Mouse (Mus musculus): ENCODE results near the gene Ccdc157. TPM values are rescaled to one million over a fixed set of nuclear protein-coding genes. Genes with fewer than 3 reads are reported as not detected.

Gene Ccdc157
- total and polyA plus RNA-seq, 3 experiments: 1.1 to 3.2 (median 1.1) TPM

- TF ChIP-seq GATA1 (IDR thresholded peaks at IDR 0.05; ENCODE audit: borderline replicate concordance, low read length): no peak
- no peak for TF ChIP-seq TAL1 (conservative IDR thresholded peaks at IDR 0.05; ENCODE audit: low read depth, low read length)
- no peak for TF ChIP-seq CTCF (IDR thresholded peaks at IDR 0.05; ENCODE audit: low read depth, low read length)
- no peak for TF ChIP-seq GATA2 (IDR thresholded peaks at IDR 0.05; ENCODE audit: borderline replicate concordance, low read depth, low read length)
- no peak for TF ChIP-seq POLR2AphosphoS5 (IDR thresholded peaks at IDR 0.05; ENCODE audit: insufficient replicate concordance, low read depth, low read length)
- no peak for DNase-seq (ENCODE audit: low spot score)
Measured at GRCm38 (mm10) chr11:4127059-4127458, 33.0 kb downstream of the Ccdc157 start.

GRCm38 (mm10) chr11:4123922-4124321, 36.2 kb downstream of the Ccdc157 start:
- Histone ChIP-seq H3K9me3 (replicated peaks) (no peaks in the 10 kb centered on the region; the same call in 1 of the 2 replicates), H3K27me3 (ENCODE audit: insufficient read depth, low read length) (peaks cover 23% of the 10 kb centered on the region), H3K4me3 (ENCODE audit: low read depth, low read length) (peak overlapping the region; percentile 67; the same call in 1 of the 2 replicates), H3K36me3 (replicated peaks) (peaks cover 6% of the 10 kb centered on the region), H3K4me1 (ENCODE audit: insufficient read depth, low read depth, low read length) (peaks cover 44% of the 10 kb centered on the region)
- ATAC-seq (ENCODE audit: extremely low read depth, insufficient number of reproducible peaks, low FRiP score, poor library complexity, severe bottlenecking) (peak; percentile 41; the same call in 1 of the 2 replicates), DNase-seq (ENCODE audit: low spot score) (peak; percentile 37)
- peak; percentile 85 for TF ChIP-seq CTCF (IDR thresholded peaks at IDR 0.05; ENCODE audit: low read depth, low read length)
- no peak for TF ChIP-seq GATA1 (IDR thresholded peaks at IDR 0.05; ENCODE audit: borderline replicate concordance, low read length)

More at GRCm38 (mm10) chr11:4127059-4127458, 33.0 kb downstream of the Ccdc157 start:
- Histone ChIP-seq H3K4me1 (ENCODE audit: insufficient read depth, low read depth, low read length) (peaks cover 25% of the 10 kb centered on the region), H3K27me3 (ENCODE audit: insufficient read depth, low read length) (peaks cover 18% of the 10 kb centered on the region), H3K36me3 (replicated peaks) (no peaks in the 10 kb centered on the region), H3K4me3 (ENCODE audit: low read depth, low read length) (no peak overlapping the region), H3K9me3 (replicated peaks) (no peaks in the 10 kb centered on the region; the same call in 1 of the 2 replicates)
- no peak for ATAC-seq (ENCODE audit: extremely low read depth, insufficient number of reproducible peaks, low FRiP score, poor library complexity, severe bottlenecking)

DNA sequence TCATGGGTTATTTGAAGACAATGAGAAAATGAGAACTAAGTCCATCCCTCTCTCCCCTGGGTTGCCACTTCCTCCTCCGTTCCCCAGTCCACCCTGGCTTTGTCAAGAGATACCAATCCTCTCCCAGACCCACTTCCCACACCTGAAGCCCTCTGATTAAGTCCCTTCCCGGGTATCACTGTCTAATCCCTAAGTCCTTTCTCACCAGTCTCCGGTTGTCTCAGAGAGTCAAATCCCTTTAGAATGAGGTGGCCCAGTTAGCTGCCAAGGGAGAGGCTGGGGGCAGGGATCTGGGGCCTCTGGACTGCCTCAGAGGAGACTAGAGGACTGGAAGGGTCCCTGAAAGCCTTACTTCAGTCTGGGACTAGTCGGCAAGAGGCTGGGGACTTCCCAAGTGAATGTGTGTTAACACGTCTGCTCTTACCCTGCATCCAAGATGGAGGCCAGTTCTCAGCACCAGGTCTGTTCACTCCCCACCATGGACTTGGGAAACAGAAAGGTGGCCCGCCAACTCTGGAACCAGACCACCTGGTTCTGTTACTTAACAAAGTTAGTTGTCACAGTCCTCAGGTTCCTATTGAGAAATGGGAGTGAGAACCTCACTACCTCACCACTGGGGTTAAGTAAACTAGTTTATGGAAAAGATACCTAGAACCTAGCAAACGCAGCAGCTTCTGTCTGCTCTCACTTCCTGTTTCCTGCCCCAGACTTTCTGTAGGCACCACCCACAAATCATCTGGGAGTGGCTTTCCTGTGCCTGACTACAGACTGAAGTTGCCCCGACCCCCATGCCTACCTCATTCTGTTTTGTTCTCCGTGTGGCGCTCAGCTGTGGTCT, 37.1 kb downstream of the Ccdc157 start, which contains the start of gene Sec14l2:
TSS of gene Sec14l2 (minus strand) at position 674 of the 838 bp plus-strand sequence.
- DNase-seq (ENCODE audit: low spot score) (peak; percentile 72), ATAC-seq (ENCODE audit: extremely low read depth, insufficient number of reproducible peaks, low FRiP score, poor library complexity, severe bottlenecking) (peak; percentile 62)
- no peaks in the 10 kb centered on the region; the same call in 1 of the 2 replicates for H3K9me3 ChIP-seq (replicated peaks)
- H3K4me3 ChIP-seq (ENCODE audit: low read depth, low read length): peak within 1 kb of the TSS; percentile 67
- TF ChIP-seq POLR2AphosphoS5 (IDR thresholded peaks at IDR 0.05; ENCODE audit: insufficient replicate concordance, low read depth, low read length) (no peak), TAL1 (conservative IDR thresholded peaks at IDR 0.05; ENCODE audit: low read depth, low read length) (no peak), GATA1 (IDR thresholded peaks at IDR 0.05; ENCODE audit: borderline replicate concordance, low read length) (no peak), GATA2 (IDR thresholded peaks at IDR 0.05; ENCODE audit: borderline replicate concordance, low read depth, low read length) (no peak)
- H3K36me3 ChIP-seq (replicated peaks): peaks cover 6% of the 10 kb centered on the region
- H3K4me1 ChIP-seq (ENCODE audit: insufficient read depth, low read depth, low read length): peaks cover 53% of the 10 kb centered on the region
- H3K27me3 ChIP-seq (ENCODE audit: insufficient read depth, low read length): peaks cover 33% of the 10 kb centered on the region

- no peak for ATAC-seq (ENCODE audit: extremely low read depth, insufficient number of reproducible peaks, low FRiP score, poor library complexity, severe bottlenecking)
- TF ChIP-seq TAL1 (conservative IDR thresholded peaks at IDR 0.05; ENCODE audit: low read depth, low read length) (no peak), CTCF (IDR thresholded peaks at IDR 0.05; ENCODE audit: low read depth, low read length) (no peak), GATA2 (IDR thresholded peaks at IDR 0.05; ENCODE audit: borderline replicate concordance, low read depth, low read length) (no peak), POLR2AphosphoS5 (IDR thresholded peaks at IDR 0.05; ENCODE audit: insufficient replicate concordance, low read depth, low read length) (no peak), GATA1 (IDR thresholded peaks at IDR 0.05; ENCODE audit: borderline replicate concordance, low read length) (no peak)
- Histone ChIP-seq H3K36me3 (replicated peaks) (peaks cover 6% of the 10 kb centered on the region), H3K4me3 (ENCODE audit: low read depth, low read length) (peak overlapping the region; percentile 67; the same call in 1 of the 2 replicates), H3K27me3 (ENCODE audit: insufficient read depth, low read length) (peaks cover 40% of the 10 kb centered on the region), H3K9me3 (replicated peaks) (no peaks in the 10 kb centered on the region; the same call in 1 of the 2 replicates), H3K4me1 (ENCODE audit: insufficient read depth, low read depth, low read length) (peaks cover 58% of the 10 kb centered on the region)
- no peak for DNase-seq (ENCODE audit: low spot score)
Measured at GRCm38 (mm10) chr11:4122226-4122625, 37.9 kb downstream of the Ccdc157 start.

DNA sequence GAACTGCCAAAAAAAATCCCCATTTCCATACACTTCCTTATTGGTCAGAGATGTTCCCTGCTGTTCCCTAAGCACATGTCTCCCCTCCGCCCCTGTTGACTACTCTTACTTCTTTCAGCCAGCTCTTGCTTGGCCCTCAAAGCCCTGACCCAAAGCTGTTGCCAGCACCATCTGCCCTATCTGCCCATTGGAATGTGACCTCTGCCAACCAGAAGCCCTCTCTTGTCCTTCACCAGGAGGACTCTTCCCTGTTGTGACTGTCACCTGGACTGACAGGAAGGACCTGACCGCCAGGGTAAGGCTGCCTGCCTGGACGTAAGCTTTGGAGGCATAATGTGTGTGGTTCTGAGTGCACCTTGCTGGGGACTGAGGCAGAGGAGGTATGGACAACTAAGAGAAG, 38.4 kb downstream of the Ccdc157 start:
- Histone ChIP-seq H3K36me3 (replicated peaks) (peaks cover 6% of the 10 kb centered on the region), H3K9me3 (replicated peaks) (no peaks in the 10 kb centered on the region; the same call in 1 of the 2 replicates), H3K4me1 (ENCODE audit: insufficient read depth, low read depth, low read length) (peaks cover 64% of the 10 kb centered on the region), H3K27me3 (ENCODE audit: insufficient read depth, low read length) (peaks cover 45% of the 10 kb centered on the region), H3K4me3 (ENCODE audit: low read depth, low read length) (no peak overlapping the region)
- DNase-seq (ENCODE audit: low spot score) (no peak), ATAC-seq (ENCODE audit: extremely low read depth, insufficient number of reproducible peaks, low FRiP score, poor library complexity, severe bottlenecking) (no peak)
- TF ChIP-seq GATA2 (IDR thresholded peaks at IDR 0.05; ENCODE audit: borderline replicate concordance, low read depth, low read length): no peak
- no peak for TF ChIP-seq TAL1 (conservative IDR thresholded peaks at IDR 0.05; ENCODE audit: low read depth, low read length)
- TF ChIP-seq CTCF (IDR thresholded peaks at IDR 0.05; ENCODE audit: low read depth, low read length): no peak
- no peak for TF ChIP-seq GATA1 (IDR thresholded peaks at IDR 0.05; ENCODE audit: borderline replicate concordance, low read length)
- no peak for TF ChIP-seq POLR2AphosphoS5 (IDR thresholded peaks at IDR 0.05; ENCODE audit: insufficient replicate concordance, low read depth, low read length)

- Histone ChIP-seq H3K4me1 (ENCODE audit: insufficient read depth, low read depth, low read length) (peaks cover 72% of the 10 kb centered on the region), H3K27me3 (ENCODE audit: insufficient read depth, low read length) (peaks cover 59% of the 10 kb centered on the region), H3K36me3 (replicated peaks) (peaks cover 6% of the 10 kb centered on the region), H3K4me3 (ENCODE audit: low read depth, low read length) (no peak overlapping the region), H3K9me3 (replicated peaks) (no peaks in the 10 kb centered on the region)
- DNase-seq (ENCODE audit: low spot score) (no peak), ATAC-seq (ENCODE audit: extremely low read depth, insufficient number of reproducible peaks, low FRiP score, poor library complexity, severe bottlenecking) (no peak)
- TF ChIP-seq GATA1 (IDR thresholded peaks at IDR 0.05; ENCODE audit: borderline replicate concordance, low read length) (no peak), CTCF (IDR thresholded peaks at IDR 0.05; ENCODE audit: low read depth, low read length) (no peak), POLR2AphosphoS5 (IDR thresholded peaks at IDR 0.05; ENCODE audit: insufficient replicate concordance, low read depth, low read length) (no peak), GATA2 (IDR thresholded peaks at IDR 0.05; ENCODE audit: borderline replicate concordance, low read depth, low read length) (no peak), TAL1 (conservative IDR thresholded peaks at IDR 0.05; ENCODE audit: low read depth, low read length) (no peak)
Measured at GRCm38 (mm10) chr11:4119635-4120034, 40.5 kb downstream of the Ccdc157 start.
